Mouse (Mus musculus) forebrain, postnatal 0 days (tissue): ENCODE measurements around the gene Ifnar2. TPM values are rescaled to one million over a fixed set of nuclear protein-coding genes. Genes with fewer than 3 reads are reported as not detected.
"Not testable (repeated sequence)": the region's sequence is repeated elsewhere in the genome, so short reads cannot be mapped to it uniquely, and the experiment has no call there.

Experiments used
- ATAC-seq: fragments of 200-750 bp; cut with Nextera tagmentation; 2 replicates; pipeline ENCODE4 v1.8.0; 2017; ENCODE audit warnings: mild to moderate bottlenecking, moderate library complexity
- DNase-seq: peaks from one replicate; pipeline ENCODE4 v3.0.0-alpha.2; 2015
- H3K27ac ChIP-seq: fragments of 300-500 bp; sonication (generic); 2 replicates; pipeline ENCODE4 v1.5.1; 2014; ENCODE audit warnings: low read depth, mild to moderate bottlenecking, antibody characterized with exemption, low read length, moderate library complexity, mixed read lengths
- H3K27me3 ChIP-seq: fragments of 300-500 bp; sonication (generic); 2 replicates; pipeline ENCODE4 v1.6.1; 2014; ENCODE audit warnings: mild to moderate bottlenecking, low read length, mixed read lengths; ENCODE audit not compliant: insufficient read depth
- H3K36me3 ChIP-seq: fragments of 300-500 bp; sonication (generic); 2 replicates; pipeline ENCODE4 v1.6.1; 2014; ENCODE audit warnings: mild to moderate bottlenecking, moderate library complexity; ENCODE audit not compliant: insufficient read depth
- H3K4me1 ChIP-seq: fragments of 300-500 bp; sonication (generic); 2 replicates; pipeline ENCODE4 v1.6.1; 2014; ENCODE audit warnings: antibody characterized with exemption; ENCODE audit not compliant: insufficient read depth
- H3K4me2 ChIP-seq: fragments of 300-500 bp; sonication (generic); 2 replicates; pipeline ENCODE4 v1.6.1; 2014; ENCODE audit warnings: low read depth, mild to moderate bottlenecking, moderate library complexity
- H3K4me3 ChIP-seq: fragments of 300-500 bp; sonication (generic); 2 replicates; pipeline ENCODE4 v1.5.1; 2014; ENCODE audit warnings: low read depth, low read length, mixed read lengths
- H3K9ac ChIP-seq: fragments of 300-500 bp; sonication (generic); 2 replicates; pipeline ENCODE4 v1.6.1; 2014; ENCODE audit warnings: mild to moderate bottlenecking
- H3K9me3 ChIP-seq: fragments of 300-500 bp; sonication (generic); 2 replicates; pipeline ENCODE4 v1.6.1; 2016; ENCODE audit warnings: low read length
- CTCF ChIP-seq: sonication (generic); IDR thresholded peaks from 2 replicates; pipeline ENCODE4 v1.5.1; 2016; ENCODE audit warnings: antibody characterized with exemption, control low read depth, low read depth
- WGBS: fragments of 180-500 bp; shearing (Covaris S2); extraction: QIAGEN DNeasy Blood & Tissue Kit; methylation state at CpG from one replicate; pipeline ENCODE4 v1.1.7; 2014; 5-methylcytosine and 5-hydroxymethylcytosine counted together
- polyA plus RNA-seq: library from polyadenylated mRNA; unstranded; fragments of >200 nt; fragmentation: Nextera tagmentation; extraction: Ambion mirVana; gene quantifications from 2 replicates; pipeline ENCODE4 v1.2.1, GENCODE M21; 2015
- total RNA-seq: library from RNA; depleted of rRNA; stranded (reverse); fragments of >200 nt; gene quantifications from 2 replicates; pipeline ENCODE4 v1.2.3, GENCODE M21; 2014

Ifnar2 gene
- total and polyA plus RNA-seq, 2 experiments from 2014 or later: 24.5 to 53.1 TPM

DNA sequence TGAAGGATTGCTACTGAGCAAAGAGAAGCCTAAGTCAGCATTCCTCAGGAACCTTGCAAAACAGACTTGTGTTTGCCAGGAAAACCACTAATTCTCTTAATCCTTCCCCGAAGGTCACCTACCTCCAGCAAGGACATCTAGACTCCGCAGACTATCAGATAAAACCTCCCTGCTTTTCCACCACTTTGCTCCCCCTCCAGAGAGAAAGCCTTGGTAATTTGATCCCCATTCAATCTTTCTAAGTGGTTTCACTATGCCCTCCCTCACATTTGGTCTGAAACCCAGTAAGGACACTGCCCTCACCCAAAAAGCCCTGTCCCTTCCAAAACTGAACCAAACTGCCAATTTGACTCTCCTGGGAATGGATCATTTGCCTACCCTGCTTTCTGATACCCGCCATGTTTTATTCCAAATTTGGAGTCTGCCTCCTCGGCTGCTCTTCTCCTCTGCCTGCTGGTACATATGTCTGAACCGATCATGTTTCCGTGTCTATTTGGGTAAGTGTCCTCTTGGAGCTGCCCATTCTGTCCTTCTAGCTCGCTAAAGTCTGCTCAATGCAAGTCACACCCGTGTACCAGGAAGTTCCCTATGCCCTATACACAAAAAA lies 55.8 kb downstream of the Ifnar2 start:
- ATAC-seq: no peak
- Histone ChIP-seq H3K9me3 (no peaks in the 10 kb centered on the region), H3K27ac (no peak overlapping the region), H3K4me1 (no peaks in the 10 kb centered on the region), H3K36me3 (no peaks in the 10 kb centered on the region), H3K27me3 (no peaks in the 10 kb centered on the region), H3K4me2 (no peak overlapping the region), H3K4me3 (no peak overlapping the region), H3K9ac (no peak overlapping the region)
- no peak for DNase-seq
- no peak for TF ChIP-seq CTCF
- WGBS: 83% methylated on average over 8 of the region's 8 CpGs

DNA sequence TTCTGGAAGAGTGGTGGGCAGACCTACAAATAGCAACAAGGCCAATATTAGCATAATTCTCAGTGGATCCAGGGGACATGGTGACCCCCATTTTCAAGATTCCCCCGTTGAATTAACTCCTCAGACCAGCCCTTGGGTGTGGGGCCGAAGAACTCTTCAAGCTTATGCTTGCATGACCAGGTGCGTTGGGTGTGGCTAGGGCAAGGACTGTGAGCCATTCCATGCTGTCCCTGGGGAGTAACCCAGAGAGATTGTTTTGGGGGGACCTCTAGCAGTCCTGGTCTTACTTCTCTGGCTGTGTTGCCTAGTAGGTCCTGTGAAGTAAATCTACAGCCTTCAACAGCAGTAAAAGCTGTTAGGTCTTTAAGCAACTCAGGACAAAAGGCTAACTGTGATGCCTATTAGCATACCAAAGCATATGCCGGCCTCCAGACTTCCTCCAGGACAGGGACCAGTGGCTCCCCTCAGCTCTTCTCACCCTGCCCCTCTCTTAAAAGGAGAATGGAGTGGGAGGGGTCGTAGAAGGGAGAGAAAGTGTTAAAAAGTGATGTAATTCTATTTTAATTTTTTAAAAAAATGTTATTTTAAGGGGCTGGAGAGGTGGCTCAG lies 60.2 kb downstream of the Ifnar2 start:
- Histone ChIP-seq H3K4me1 (no peaks in the 10 kb centered on the region), H3K4me3 (no peak overlapping the region), H3K27ac (no peak overlapping the region), H3K4me2 (no peak overlapping the region), H3K9ac (no peak overlapping the region), H3K36me3 (no peaks in the 10 kb centered on the region), H3K9me3 (no peaks in the 10 kb centered on the region), H3K27me3 (no peaks in the 10 kb centered on the region)
- 45% methylated on average over 5 of the region's 5 CpGs for WGBS
- ATAC-seq (no peak), DNase-seq (no peak)
- no peak for TF ChIP-seq CTCF

DNA sequence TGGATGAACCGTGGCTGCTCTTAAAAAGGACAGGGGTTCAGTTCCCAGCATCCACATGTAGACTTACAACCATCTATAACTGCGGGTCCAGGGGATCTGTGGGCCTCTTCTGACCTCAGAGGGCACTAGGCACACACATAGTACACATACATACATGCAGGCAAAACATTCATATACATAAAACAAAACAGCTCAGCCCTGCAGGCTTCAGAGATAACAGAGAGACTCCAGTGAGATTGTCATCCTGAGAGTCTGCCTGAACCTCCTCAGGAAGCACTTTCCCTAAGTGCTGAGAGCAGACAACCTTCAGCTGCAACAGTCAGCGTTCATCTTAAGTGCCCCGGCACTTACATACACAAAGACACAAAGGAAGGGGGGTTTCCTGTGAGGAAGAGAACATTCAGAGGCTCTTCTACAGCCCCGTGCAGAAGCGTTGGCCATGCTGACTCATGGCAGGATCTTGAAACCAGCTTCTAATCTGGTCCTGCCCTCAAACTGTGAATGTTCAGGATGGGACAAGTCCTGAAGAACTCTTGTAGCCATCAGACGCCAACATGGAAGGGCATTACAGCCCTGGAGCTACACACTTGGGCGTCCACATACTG lies 60.8 kb downstream of the Ifnar2 start:
- no peak overlapping the region for H3K9ac ChIP-seq
- no peak overlapping the region for H3K4me3 ChIP-seq
- DNase-seq (no peak), ATAC-seq (no peak)
- WGBS: 70% methylated on average over 8 of the region's 8 CpGs
- H3K27ac ChIP-seq: no peak overlapping the region
- TF ChIP-seq CTCF: no peak
- no peaks in the 10 kb centered on the region for H3K4me1 ChIP-seq
- H3K27me3 ChIP-seq: no peaks in the 10 kb centered on the region
- no peaks in the 10 kb centered on the region for H3K9me3 ChIP-seq
- no peak overlapping the region for H3K4me2 ChIP-seq
- no peaks in the 10 kb centered on the region for H3K36me3 ChIP-seq

- no peaks in the 10 kb centered on the region for H3K9me3 ChIP-seq
- H3K27ac ChIP-seq: no peak overlapping the region
- H3K4me1 ChIP-seq: no peaks in the 10 kb centered on the region
- H3K36me3 ChIP-seq: no peaks in the 10 kb centered on the region
- H3K27me3 ChIP-seq: no peaks in the 10 kb centered on the region
- ATAC-seq (no peak), DNase-seq (no peak)
- H3K4me3 ChIP-seq: no peak overlapping the region
- no peak overlapping the region for H3K4me2 ChIP-seq
- no peak overlapping the region for H3K9ac ChIP-seq
- WGBS: 89% methylated on average over 3 of the region's 3 CpGs
- no peak for TF ChIP-seq CTCF
Observed at GRCm38 (mm10) chr16:91434119-91434518, 61.5 kb downstream of the Ifnar2 start.

- Histone ChIP-seq H3K9ac (no peak overlapping the region), H3K4me1 (no peaks in the 10 kb centered on the region), H3K9me3 (no peaks in the 10 kb centered on the region), H3K27me3 (no peaks in the 10 kb centered on the region), H3K36me3 (no peaks in the 10 kb centered on the region), H3K27ac (no peak overlapping the region), H3K4me2 (no peak overlapping the region), H3K4me3 (no peak overlapping the region)
- ATAC-seq: no peak
- no peak for TF ChIP-seq CTCF
- WGBS: 56% methylated on average over 3 of the region's 3 CpGs
- no peak for DNase-seq
Observed at GRCm38 (mm10) chr16:91438081-91438480, 65.5 kb downstream of the Ifnar2 start.

- not testable (repeated sequence) for H3K9me3 ChIP-seq, H3K4me3 ChIP-seq, H3K4me2 ChIP-seq, ATAC-seq, H3K4me1 ChIP-seq, DNase-seq, H3K27me3 ChIP-seq, H3K36me3 ChIP-seq, H3K9ac ChIP-seq, H3K27ac ChIP-seq
- 84% methylated on average over 1 of the region's 1 CpGs for WGBS
Observed at GRCm38 (mm10) chr16:91438599-91438998, 66.0 kb downstream of the Ifnar2 start.

DNA sequence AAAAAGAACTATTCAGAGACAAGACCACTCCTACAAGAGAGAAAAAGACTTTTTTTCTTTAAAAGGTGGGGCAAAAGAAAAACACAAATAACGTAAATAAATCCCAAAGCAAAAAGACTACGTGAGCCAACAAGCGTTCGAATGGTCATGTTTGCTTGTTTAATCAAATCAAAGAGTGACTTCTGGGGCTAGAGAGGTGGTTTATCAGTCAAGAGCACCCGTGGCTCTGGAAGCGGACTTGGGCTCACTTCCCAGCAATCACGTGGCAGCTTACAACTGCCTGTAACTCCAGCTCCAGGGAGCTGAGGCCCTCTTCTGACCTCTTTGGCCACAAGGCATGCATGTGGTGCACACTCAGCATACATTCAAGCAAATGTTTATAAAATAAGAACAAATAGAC lies 68.8 kb downstream of the Ifnar2 start:
- TF ChIP-seq CTCF: no peak
- Histone ChIP-seq H3K4me2 (no peak overlapping the region), H3K4me3 (no peak overlapping the region), H3K36me3 (no peaks in the 10 kb centered on the region), H3K27ac (no peak overlapping the region), H3K4me1 (no peaks in the 10 kb centered on the region), H3K27me3 (no peaks in the 10 kb centered on the region), H3K9me3 (no peaks in the 10 kb centered on the region), H3K9ac (no peak overlapping the region)
- 66% methylated on average over 7 of the region's 7 CpGs for WGBS
- DNase-seq: no peak
- no peak for ATAC-seq
